Mouse (Mus musculus) heart, adult 8-10 months (tissue): ENCODE results near the gene Tpra1. TPM values are rescaled to one million over a fixed set of nuclear protein-coding genes. Genes with fewer than 3 reads are reported as not detected.

ENCODE experiments used
- DNase-seq: peaks from one replicate; pipeline ENCODE4 v3.0.0; 2022; ENCODE audit warnings: low spot score
- total RNA-seq, 4 experiments: library from RNA; stranded (reverse); gene quantifications; 2 replicates each; pipeline ENCODE4 v1.2.4; 2022

Tpra1 gene
- total RNA-seq, 4 experiments from 2014 or later, result 29.0 to 36.3 (median 32.2) TPM

GRCm38 (mm10) chr6:88890832-88891231 is 11.2 kb upstream of the Tpra1 start:
- no peak for DNase-seq

DNA sequence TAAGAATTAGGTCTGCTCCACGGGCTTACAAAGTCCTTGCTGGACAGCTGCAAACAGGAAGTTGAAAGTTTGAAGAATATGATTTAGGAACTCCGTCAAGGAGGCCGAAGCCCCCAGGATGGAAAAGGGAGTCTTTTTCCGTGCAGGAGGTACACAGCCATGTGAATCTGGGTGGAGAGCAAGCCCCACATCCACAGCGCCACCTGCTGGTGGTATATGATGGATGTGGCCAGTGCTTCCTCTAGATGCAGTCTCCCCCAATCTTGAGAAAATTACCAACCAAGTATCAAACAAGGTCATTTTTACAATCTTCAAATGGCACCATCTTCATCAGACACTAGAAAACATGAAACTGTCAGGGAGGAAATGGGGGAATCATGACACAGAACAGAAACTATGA is 8.5 kb upstream of the Tpra1 start:
- DNase-seq, result no peak

DNA sequence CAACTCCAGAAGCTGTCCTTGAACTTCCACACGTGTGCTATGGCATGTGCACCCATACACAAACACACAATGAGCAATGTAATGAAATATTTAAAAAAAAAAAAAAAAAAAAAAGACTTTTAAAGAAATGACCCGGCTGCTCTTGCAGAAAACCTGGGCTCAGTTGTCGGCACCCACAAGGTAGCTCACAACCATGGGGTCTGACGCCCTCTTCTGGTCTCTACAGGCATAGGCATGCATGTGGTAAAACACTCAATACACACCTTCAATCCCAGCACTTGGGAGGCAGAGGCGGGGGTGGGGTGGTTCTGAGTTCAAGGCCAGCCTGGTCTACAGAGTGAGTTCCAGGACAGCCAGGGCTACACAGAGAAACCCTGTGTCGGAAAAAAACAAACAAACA is 6.1 kb upstream of the Tpra1 start:
- no peak for DNase-seq

GRCm38 (mm10) chr6:88897246-88897645 is 4.8 kb upstream of the Tpra1 start:
- no peak for DNase-seq

- DNase-seq, result peak; percentile 94
These were observed 3.5 kb upstream of the Tpra1 start, which contains the start of gene Mcm2 for GRCm38 (mm10) chr6:88898534-88899048. Gene Mcm2, minus strand, starts transcription at chr6:88898780.

- DNase-seq, result no peak
These were observed 3.0 kb upstream of the Tpra1 start for GRCm38 (mm10) chr6:88899086-88899485.

DNA sequence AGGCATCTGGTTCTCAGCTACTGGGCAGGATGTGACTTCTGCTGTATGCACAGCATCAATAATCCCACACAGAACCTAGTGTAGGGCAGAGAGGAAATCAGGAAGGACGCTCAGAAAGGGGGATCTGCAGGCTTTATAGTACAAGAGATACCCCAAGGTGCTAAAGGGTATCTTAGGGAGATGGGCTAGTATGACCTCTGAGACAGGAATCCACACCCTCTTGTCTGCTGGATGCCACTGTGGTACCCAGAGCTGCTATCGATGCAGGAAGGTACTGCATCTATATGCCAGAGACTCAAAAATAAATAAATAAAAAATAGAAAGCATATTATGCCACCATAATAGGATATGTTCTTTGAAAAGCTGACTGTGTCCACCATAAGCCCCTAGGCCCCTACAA is 2.4 kb upstream of the Tpra1 start:
- DNase-seq, result no peak

GRCm38 (mm10) chr6:88901471-88901870 is 580 bp upstream of the Tpra1 start:
- peak; percentile 41 for DNase-seq

GRCm38 (mm10) chr6:88903708-88904107 is 1.7 kb downstream of the Tpra1 start:
- no peak for DNase-seq

DNA sequence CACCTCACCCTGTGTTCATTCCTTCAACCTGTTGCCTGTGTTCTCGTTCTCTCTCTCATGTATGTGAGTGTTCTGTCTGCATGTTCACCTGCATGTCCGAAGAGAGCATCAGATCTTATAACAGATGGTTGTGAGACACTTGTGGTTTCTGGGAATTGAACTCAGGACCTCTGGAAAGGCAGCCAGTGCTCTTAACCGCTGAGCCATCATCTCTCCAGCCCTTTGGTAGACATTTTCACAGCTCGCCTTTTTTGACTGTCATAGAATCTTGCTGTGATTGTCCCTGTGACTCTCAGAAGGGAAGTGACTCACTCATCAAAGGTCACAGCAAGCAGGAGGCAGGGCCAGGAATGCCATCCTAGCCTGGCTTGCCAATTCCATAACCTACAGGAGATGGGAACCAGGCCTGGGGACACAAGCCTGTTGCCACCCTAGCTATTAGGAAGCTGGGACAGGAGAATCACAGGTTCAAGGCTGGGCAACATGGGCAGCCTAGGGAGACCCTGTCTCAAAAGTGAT is 2.5 kb downstream of the Tpra1 start:
- peak; percentile 31 for DNase-seq

DNA sequence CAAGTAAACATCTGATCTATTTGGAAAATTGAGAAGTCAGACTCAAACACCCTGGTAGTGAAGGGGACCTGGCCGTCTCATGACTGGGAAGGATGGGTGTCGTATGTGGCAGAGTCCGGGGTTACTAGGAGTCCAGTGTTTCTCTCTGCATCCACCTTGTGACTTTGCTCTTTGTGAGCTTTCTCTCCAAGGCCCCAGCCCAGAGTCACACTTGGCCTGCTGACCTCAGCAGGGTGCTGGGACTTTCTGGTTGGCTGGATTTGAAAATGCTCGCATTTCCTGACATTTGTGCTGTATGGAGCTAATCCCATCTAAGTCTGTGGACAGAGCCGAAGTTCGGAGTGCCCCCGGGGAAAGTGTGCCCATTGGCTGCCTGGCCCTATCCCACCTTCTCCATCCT is 3.0 kb downstream of the Tpra1 start:
- DNase-seq, result no peak

- peak; percentile 63 for DNase-seq
These were observed 4.5 kb downstream of the Tpra1 start for GRCm38 (mm10) chr6:88906369-88907108.

DNA sequence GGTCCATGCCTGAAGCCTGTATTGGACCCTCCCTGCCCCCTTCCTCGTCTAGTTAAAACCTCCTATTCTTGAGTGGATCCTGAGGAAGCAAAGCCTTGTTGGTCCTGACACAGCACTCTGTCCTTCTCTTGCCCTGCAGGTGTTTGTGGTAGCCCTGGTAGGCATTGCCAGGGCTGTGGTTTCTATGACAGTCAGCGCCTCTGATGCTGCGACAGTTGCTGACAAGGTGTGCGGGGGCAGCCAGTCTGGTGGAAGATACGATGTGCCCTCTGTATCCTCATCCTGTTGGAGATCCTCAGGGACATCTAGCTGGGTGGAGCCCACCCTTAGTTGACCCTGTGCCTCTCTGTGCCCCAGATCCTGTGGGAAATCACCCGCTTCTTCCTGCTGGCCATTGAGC is 7.1 kb downstream of the Tpra1 start:
- DNase-seq, result no peak

DNA sequence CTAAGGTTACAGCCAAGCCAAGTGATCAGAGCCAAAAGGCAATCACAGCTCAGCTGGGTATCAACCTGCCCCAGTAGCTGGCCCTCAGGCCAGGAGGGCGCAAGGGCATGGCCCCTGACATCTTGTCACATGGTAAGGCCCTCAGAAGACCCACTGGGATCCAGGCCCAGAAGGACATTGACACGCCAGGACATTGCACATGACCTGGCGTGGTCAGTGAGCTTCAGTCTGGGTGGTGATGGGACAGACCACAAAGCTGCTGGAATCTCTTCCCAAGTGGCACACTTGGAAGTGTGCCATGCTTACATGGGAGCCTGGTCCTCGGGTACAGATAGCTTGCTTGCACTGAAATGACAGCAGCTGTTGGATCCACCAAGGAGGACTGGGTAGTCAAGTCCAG is 11.0 kb downstream of the Tpra1 start:
- no peak for DNase-seq

DNA sequence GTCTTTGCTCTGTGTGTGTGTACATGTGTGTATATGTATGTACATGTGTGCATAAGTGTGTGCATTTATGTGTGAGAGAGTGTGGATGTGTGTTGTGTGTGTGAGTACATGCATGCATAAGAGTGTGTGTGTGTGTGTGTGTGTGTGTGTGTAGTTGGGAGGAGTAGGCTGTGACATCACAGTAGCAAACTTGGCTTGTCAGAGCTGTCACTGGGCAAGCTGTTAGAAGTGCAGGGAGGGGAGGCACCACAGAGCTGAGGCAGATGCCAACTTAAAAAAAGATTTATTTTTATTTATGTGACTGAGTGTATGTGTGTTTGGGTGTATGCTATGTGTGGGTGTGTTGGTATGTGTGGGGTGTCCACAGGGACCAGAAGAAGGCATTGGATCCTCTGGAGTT is 11.4 kb downstream of the Tpra1 start:
- DNase-seq, result no peak

DNA sequence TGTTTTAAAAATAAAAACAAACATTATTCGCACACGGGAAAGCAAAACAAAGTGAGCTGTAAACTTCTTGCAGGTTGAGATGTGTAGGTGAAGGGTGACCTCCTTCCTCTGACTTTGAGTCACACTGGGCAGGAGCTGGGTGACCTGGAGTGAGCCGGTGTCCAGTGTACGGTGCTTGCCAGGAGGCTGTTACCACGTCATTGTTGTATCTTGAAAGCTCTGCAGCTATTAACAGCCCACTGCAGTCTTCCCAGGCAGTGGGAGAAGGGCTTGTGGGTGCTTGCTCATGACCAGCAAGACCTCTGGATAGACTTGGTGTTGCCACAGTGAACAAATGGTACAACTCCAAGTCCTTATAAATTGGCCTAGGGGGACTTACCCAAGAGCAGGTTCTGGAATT is 12.7 kb downstream of the Tpra1 start:
- no peak for DNase-seq

DNA sequence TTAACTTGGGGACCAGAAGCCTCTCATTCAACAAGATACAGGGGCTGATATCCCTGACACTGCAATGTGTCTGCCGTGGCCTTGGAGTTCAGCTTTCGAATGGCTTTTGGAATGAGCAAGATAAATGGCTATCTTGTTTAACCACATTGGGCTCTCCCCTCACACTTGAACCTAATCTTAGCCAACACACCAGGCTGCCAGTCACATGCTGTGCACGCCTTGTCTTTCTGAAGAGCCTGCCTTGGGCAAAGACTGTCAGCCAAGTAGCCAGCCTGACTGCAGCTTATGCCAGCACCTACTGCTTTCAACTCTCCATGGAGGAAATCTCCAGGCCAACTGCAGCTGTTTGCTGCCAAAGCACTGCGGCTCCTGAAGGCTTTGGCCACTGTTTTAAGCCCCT is 13.5 kb downstream of the Tpra1 start:
- peak; percentile 69 for DNase-seq

DNA sequence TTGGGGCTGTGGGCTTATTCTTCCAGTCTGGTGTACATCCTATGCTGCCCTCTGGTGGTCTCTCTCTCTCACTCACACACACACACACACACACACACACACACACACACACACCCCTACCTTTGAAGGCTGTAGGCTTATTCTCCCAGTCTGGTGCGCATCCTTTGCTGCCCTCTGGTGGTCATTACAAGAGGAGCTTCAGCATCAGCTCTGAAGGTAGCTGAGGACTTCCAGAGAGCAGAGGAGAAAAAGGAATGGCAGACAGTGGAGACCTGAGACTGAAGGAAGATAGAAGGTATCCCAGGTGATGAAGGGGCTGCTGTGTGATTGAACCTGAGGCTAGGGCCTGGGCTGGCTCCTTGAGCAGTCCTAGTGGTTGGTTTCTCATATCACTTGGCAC is 14.1 kb downstream of the Tpra1 start:
- no peak for DNase-seq

DNA sequence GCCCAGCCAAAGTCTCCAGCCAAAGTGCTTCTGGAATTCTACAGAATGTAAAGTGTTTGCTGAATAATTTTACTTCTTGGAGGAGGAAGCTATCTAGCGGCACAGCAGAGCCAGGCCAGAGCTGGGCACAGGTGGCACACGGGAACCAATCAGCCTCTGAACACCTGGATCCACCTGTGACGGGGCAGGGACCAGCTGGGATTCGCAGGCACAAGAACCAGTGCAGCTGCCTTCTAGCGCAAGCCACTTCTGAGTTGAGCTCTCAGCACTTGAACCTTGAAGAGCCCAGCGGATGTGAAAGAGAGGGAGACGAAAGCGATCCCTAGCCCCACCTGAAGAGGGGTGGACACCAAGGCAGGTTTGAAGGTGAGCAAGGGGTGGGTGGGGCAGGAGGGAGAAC is 16.8 kb downstream of the Tpra1 start:
- DNase-seq, result no peak

- peak; percentile 74 for DNase-seq
These were observed 22.6 kb downstream of the Tpra1 start for GRCm38 (mm10) chr6:88924502-88925275.

- no peak for DNase-seq
These were observed 23.7 kb downstream of the Tpra1 start for GRCm38 (mm10) chr6:88925640-88926205.

DNA sequence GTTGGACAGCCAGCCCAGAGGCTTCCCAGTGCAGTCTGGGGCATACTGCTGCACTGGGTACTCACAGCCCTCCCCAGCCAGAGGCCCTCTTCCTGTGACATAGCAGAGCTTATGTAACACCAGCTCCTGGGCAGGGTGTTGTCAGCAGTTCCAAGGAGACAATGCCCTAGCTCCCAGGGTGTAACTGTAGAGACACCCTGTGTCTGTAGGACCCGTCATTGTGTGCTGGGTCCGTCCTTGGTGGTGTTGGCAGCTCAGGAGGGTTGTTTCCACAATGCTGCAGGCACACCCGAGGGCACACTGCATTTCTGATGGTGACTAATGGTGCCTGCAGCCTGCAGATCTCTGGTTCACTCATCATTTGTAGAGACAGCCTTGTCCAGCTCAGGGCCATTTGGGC is 24.8 kb downstream of the Tpra1 start:
- no peak for DNase-seq
